Mouse (Mus musculus) heart, embryonic 15.5 days (tissue): ENCODE data around the gene Sap30bp. TPM values are rescaled to one million over a fixed set of nuclear protein-coding genes. Genes with fewer than 3 reads are reported as not detected.

Source experiments
- ATAC-seq: fragments of 200-750 bp; cut with Nextera tagmentation; replicated peaks from 2 replicates; pipeline ENCODE4 v1.8.0; 2017; ENCODE audit warnings: low read depth, moderate TSS enrichment; ENCODE audit not compliant: insufficient number of reproducible peaks, insufficient read depth, low FRiP score
- H3K27ac ChIP-seq: fragments of 300-500 bp; sonication (generic); 2 replicates; pipeline ENCODE4 v1.5.1; 2015; ENCODE audit warnings: mild to moderate bottlenecking, inconsistent platforms
- H3K27me3 ChIP-seq: fragments of 300-500 bp; sonication (generic); 2 replicates; pipeline ENCODE4 v1.6.1; 2015; ENCODE audit warnings: inconsistent platforms
- H3K36me3 ChIP-seq: fragments of 300-500 bp; sonication (generic); 2 replicates; pipeline ENCODE4 v1.6.1; 2015; ENCODE audit warnings: mild to moderate bottlenecking, inconsistent platforms
- H3K4me1 ChIP-seq: fragments of 300-500 bp; sonication (generic); replicated peaks from 2 replicates; pipeline ENCODE4 v1.6.1; 2015; ENCODE audit warnings: inconsistent platforms
- H3K4me2 ChIP-seq: fragments of 300-500 bp; sonication (generic); 2 replicates; pipeline ENCODE4 v1.6.1; 2015; ENCODE audit warnings: inconsistent platforms, mild to moderate bottlenecking, moderate library complexity
- H3K4me3 ChIP-seq: fragments of 300-500 bp; sonication (generic); 2 replicates; pipeline ENCODE4 v1.5.1; 2015; ENCODE audit warnings: mild to moderate bottlenecking, inconsistent platforms
- H3K9ac ChIP-seq: fragments of 300-500 bp; sonication (generic); 2 replicates; pipeline ENCODE4 v1.6.1; 2015; ENCODE audit warnings: mild to moderate bottlenecking, inconsistent platforms
- H3K9me3 ChIP-seq: fragments of 300-500 bp; sonication (generic); replicated peaks from 2 replicates; pipeline ENCODE4 v1.6.1; 2016; ENCODE audit warnings: inconsistent platforms
- WGBS: fragments of 180-500 bp; shearing (Covaris S2); methylation state at CpG from one replicate; pipeline ENCODE4 v1.1.7; 2015; ENCODE audit warnings: mixed read lengths; 5-methylcytosine and 5-hydroxymethylcytosine counted together
- polyA plus RNA-seq: library from polyadenylated mRNA; unstranded; fragments of >200 nt; fragmentation: Nextera tagmentation; extraction: Ambion mirVana; gene quantifications from 2 replicates; pipeline ENCODE4 v1.2.1, GENCODE M21; 2015

The Sap30bp gene
- polyA plus RNA-seq, 1 experiment from 2014 or later, result 21.4 TPM

DNA sequence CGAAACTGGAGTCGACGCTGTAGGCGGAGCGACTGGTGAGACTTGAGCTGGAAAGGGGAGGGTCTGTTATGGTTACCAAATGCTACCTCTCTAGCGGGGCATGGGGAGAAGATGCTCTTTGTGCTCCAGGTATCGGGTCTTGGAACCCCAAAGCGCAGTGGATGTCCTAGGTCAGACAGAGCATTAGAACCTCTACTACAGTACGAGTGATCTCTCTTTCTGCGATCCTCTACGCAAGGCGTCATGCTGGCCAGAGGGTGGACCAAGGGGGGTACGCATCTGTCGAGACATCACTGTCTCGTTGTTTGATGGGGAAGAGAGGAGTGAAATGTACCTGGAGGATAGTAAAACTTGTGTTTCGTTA, 647 bp downstream of the Sap30bp start:
- H3K36me3 ChIP-seq, result peaks cover 29% of the 10 kb centered on the region
- H3K27me3 ChIP-seq, result no peaks in the 10 kb centered on the region
- no peaks in the 10 kb centered on the region for H3K9me3 ChIP-seq
- H3K4me3 ChIP-seq, result peak overlapping the region; percentile 90
- WGBS, result under 1% methylated on average over 16 of the region's 16 CpGs
- peak overlapping the region; percentile 43; the same call in 1 of the 2 replicates for H3K27ac ChIP-seq
- peak; percentile 25 for ATAC-seq
- H3K4me1 ChIP-seq, result peaks cover 19% of the 10 kb centered on the region
- peak overlapping the region; percentile 72 for H3K9ac ChIP-seq
- peak overlapping the region; percentile 86 for H3K4me2 ChIP-seq

DNA sequence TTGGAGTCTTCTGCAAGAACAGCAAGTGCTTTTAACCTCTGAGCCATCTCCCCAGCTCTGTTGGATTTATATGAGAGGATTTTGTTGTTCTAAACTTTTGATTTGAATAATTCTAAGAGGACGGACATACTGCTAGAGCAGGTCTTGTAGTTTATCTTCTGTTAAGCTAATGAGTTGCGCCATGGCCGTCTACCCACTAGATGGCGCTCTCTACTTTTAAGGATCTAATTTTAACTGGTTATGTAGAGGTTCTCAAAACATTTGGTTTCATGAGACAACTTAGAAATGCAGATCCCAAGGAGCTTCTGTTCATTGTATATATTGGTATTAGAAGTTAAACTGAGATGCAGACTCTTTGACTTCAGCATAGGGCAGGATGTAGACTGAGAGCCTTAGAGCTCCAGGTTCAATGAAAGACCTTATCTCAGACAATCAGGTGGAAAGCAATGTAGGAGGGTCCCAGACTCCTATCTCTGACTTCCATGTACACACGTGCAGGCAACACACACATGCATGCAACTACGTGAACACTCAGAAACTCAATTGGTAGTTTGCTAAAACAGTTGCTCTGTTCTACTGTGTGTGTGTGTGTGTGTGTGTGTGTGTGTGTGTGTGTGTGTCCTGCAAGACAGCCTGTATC, 6.7 kb downstream of the Sap30bp start:
- no peak overlapping the region for H3K4me2 ChIP-seq
- no peak overlapping the region for H3K4me3 ChIP-seq
- peaks cover 64% of the 10 kb centered on the region for H3K36me3 ChIP-seq
- H3K27me3 ChIP-seq, result no peaks in the 10 kb centered on the region
- no peaks in the 10 kb centered on the region for H3K9me3 ChIP-seq
- WGBS, result 33% methylated on average over 6 of the region's 6 CpGs
- ATAC-seq, result no peak
- H3K4me1 ChIP-seq, result peaks cover 2% of the 10 kb centered on the region
- H3K27ac ChIP-seq, result no peak overlapping the region
- no peak overlapping the region for H3K9ac ChIP-seq

DNA sequence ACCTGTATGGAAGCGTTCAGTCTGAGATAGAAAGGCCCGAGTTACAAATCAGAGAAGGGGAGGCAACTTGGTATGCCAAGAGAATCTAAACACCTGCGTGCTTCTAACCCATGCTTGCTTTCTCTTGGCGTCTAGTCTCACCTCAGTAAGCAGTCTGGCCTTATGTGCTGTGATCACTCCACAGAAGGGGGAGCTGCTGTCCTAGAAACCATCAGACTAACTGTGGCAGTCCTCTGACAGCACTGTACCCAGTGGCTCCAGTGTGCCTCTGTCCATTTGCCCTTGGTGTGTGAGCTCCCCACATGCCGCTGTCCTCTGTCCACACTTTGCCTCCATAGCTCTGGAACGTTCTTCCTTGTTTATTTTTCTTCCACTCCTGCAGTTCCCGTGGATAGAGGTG, 8.9 kb downstream of the Sap30bp start:
- Histone ChIP-seq H3K4me2 (no peak overlapping the region), H3K4me3 (no peak overlapping the region), H3K27me3 (no peaks in the 10 kb centered on the region), H3K36me3 (peaks cover 61% of the 10 kb centered on the region), H3K9ac (no peak overlapping the region), H3K9me3 (no peaks in the 10 kb centered on the region), H3K4me1 (no peaks in the 10 kb centered on the region), H3K27ac (no peak overlapping the region)
- ATAC-seq, result no peak
- WGBS, result 80% methylated on average over 7 of the region's 7 CpGs

DNA sequence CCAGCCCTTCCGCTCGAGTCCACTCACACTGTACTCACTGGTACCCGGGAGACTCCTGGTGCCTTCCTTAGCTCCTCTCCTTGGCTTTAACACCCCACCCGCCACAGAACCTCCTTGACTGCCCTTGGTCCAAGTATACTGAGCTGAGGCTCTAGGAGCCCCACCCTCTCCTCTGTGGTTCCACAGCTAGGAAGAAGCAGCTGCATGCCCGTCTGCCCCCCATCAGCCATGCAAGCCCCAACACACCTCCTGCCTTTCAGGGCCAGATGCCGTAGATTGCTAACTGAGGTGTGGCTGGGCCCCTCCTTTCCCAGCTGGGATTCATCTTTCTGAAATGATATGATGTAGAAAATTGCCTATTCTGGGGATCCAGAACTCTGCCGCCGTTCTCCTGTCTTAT, 12.2 kb downstream of the Sap30bp start:
- 87% methylated on average over 8 of the region's 8 CpGs for WGBS

DNA sequence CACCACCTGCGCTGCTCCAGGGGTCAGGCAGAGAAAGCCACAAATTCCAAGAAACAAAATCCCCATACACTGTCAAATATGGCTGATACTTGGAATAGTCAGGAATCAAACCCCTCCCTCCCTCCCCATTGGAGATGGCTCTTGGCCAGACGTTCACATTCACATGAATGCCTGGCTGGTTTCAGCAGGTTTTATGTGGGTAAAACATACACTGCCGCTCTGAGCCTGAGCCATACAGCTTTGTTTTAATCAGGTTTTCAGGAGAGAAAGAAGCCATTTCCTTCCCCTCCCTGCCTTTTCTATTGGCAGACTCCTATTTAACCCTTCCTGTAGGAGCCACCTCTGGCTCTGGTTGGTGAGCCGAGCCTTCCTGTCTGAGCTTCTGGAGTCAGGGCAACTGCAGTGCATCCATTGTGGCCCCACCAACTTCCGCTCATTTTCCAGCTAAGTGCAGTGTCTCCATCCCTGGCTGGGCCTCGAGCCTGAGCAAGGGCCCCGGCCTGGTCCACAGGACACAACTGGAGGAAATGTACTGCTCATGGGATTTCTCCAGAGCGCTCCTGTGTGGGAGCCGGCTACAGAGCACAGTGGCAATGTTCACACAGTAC, 13.2 kb downstream of the Sap30bp start:
- Histone ChIP-seq H3K36me3 (peaks cover 44% of the 10 kb centered on the region), H3K9me3 (no peaks in the 10 kb centered on the region), H3K4me1 (0 out of 2 replicates have a peak, but pooled peaks cover 5% of the 10 kb centered on the region), H3K4me2 (no peak overlapping the region), H3K9ac (no peak overlapping the region), H3K27ac (peak overlapping the region; percentile 52), H3K27me3 (no peaks in the 10 kb centered on the region), H3K4me3 (no peak overlapping the region)
- ATAC-seq, result 0 out of 2 replicates have a peak, but pooled peaks have one; percentile 36
- WGBS, result 79% methylated on average over 9 of the region's 9 CpGs

More for the DNA sequence above, 12.2 kb downstream of the Sap30bp start:
- no peaks in the 10 kb centered on the region for H3K9me3 ChIP-seq
- H3K4me3 ChIP-seq, result no peak overlapping the region
- H3K4me2 ChIP-seq, result no peak overlapping the region
- H3K9ac ChIP-seq, result no peak overlapping the region
- 0 out of 2 replicates have a peak, but pooled peaks cover 5% of the 10 kb centered on the region for H3K4me1 ChIP-seq
- peaks cover 43% of the 10 kb centered on the region for H3K36me3 ChIP-seq
- ATAC-seq, result no peak
- no peaks in the 10 kb centered on the region for H3K27me3 ChIP-seq
- no peak overlapping the region for H3K27ac ChIP-seq

DNA sequence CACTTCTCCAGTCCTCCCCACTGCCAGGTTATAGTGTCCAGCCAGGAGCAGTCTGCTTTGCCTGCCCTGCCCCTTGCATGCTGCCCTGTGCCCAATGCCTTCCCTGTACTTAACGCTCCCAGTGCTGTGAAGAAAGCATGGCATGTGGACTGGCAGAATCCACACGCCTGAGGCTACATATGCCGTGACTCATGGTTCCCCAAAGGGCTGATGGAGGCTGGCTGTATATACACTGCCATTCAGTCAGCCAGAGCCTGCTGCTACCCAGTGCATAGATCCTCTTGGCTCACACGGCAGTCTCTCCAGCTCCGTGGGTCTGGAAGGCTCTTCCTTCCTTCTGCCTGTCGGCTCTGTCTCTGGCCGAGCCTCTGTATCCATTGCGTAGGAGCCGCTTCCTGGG, 15.2 kb downstream of the Sap30bp start:
- Histone ChIP-seq H3K27me3 (no peaks in the 10 kb centered on the region), H3K9me3 (no peaks in the 10 kb centered on the region), H3K9ac (no peak overlapping the region), H3K36me3 (peaks cover 43% of the 10 kb centered on the region), H3K4me2 (no peak overlapping the region), H3K4me3 (no peak overlapping the region), H3K27ac (no peak overlapping the region), H3K4me1 (0 out of 2 replicates have a peak, but pooled peaks cover 11% of the 10 kb centered on the region)
- WGBS, result 86% methylated on average over 9 of the region's 9 CpGs
- no peak for ATAC-seq

DNA sequence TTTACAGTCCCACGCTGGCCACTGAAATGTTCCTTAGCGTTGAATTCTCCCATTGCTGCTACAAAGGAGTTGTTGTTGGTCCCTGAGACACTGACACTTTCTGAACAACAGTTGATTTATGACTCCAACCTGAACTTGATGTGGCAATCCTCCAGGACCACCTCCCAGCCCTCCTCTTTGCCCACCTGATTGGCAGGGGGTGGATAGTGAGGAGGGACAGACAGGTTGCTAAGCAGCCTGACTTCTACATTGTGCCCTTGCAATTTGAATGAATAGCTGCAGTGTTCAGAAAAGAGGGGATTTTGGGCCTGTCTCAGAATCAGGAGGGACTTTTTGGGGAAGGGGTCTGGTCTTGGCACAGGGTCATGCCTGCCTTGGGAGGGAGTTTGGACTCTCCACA, 17.6 kb downstream of the Sap30bp start:
- Histone ChIP-seq H3K36me3 (peaks cover 58% of the 10 kb centered on the region), H3K4me2 (no peak overlapping the region), H3K4me3 (no peak overlapping the region), H3K9me3 (no peaks in the 10 kb centered on the region), H3K27ac (no peak overlapping the region), H3K9ac (no peak overlapping the region), H3K27me3 (no peaks in the 10 kb centered on the region), H3K4me1 (0 out of 2 replicates have a peak, but pooled peaks cover 17% of the 10 kb centered on the region)
- ATAC-seq, result no peak
- 82% methylated on average over 2 of the region's 2 CpGs for WGBS

DNA sequence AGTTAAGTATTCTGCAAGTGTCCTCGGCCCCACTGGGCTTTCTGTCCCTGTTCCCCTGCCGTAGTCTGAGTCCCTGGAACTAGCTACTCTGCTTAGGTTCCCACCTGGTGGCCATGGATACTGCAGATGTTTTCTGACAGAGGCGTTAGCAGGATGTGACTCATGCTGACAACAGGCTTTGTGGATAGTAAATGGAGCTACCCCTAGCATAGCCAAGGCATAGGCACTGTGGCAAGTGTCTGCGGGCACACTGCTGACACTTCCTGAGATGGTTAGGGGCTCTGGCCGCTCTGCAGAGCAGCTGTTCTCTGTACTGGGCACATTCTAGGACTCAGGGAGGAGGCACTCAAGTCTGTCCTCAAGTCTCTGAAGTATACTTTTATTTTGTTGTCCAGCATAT, 21.6 kb downstream of the Sap30bp start:
- Histone ChIP-seq H3K9ac (no peak overlapping the region), H3K4me1 (0 out of 2 replicates have a peak, but pooled peaks cover 15% of the 10 kb centered on the region), H3K36me3 (peaks cover 52% of the 10 kb centered on the region), H3K4me3 (no peak overlapping the region), H3K27ac (no peak overlapping the region), H3K27me3 (no peaks in the 10 kb centered on the region), H3K4me2 (no peak overlapping the region), H3K9me3 (no peaks in the 10 kb centered on the region)
- ATAC-seq, result no peak
- WGBS, result 69% methylated on average over 5 of the region's 5 CpGs

DNA sequence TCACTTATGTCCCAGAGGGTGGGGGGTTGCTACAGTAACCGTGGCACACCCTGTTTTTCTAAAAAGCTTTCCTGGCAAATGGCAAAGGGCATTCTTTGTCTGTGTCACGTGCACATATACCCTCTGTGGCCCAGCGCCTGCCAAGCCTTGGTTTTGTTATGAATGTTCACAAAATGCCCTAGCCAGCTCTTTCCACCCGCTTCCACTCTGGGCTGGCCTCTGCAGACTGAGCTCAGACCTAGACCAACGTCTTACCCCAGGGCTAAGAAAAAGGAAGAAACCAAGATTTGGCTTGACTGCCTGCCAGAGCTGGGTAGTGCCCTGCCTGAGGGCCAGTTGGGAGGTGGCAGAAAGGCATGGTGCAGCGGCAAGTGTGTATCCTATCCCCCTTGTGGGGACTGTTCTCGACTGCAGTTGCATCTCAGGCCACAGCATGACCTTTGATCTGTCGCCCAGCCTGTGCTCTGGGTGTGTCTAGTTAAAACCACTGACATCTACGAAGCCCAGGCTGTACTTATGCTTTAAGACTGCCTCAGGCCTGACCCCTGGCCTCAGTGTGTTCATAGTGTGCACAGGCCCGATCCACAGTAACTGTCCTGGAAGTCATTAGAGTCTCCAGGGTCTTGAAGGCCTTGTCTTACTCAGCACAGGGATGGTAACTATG, 22.2 kb downstream of the Sap30bp start:
- Histone ChIP-seq H3K4me2 (no peak overlapping the region), H3K36me3 (peaks cover 56% of the 10 kb centered on the region), H3K27me3 (no peaks in the 10 kb centered on the region), H3K4me3 (no peak overlapping the region), H3K9ac (no peak overlapping the region), H3K27ac (0 out of 2 replicates have a peak overlapping the region, but pooled peaks have one; percentile 22), H3K9me3 (no peaks in the 10 kb centered on the region), H3K4me1 (0 out of 2 replicates have a peak, but pooled peaks cover 12% of the 10 kb centered on the region)
- no peak for ATAC-seq
- 67% methylated on average over 10 of the region's 10 CpGs for WGBS

DNA sequence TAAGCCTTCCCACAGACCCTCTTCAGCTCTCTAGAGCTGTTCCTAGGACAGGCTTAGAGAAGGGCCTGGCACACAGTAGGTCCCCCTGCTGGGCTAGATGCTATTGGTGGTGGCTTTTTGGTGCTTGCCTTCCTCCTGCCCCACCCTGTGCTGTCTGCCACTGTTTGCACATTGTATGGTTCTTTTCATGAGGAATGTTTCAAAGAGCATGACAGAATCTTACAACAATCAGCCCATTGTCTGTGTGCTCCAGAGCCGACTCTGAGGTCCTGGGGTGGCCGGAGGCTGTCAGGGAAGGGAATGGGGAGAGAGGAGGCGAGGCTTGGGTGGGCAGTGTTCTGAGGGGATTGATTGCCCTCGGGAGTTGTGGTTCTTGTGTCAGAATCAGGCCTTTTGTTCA, 23.4 kb downstream of the Sap30bp start:
- Histone ChIP-seq H3K9me3 (no peaks in the 10 kb centered on the region), H3K4me3 (no peak overlapping the region), H3K27ac (peak overlapping the region; percentile 16; the same call in 1 of the 2 replicates), H3K9ac (no peak overlapping the region), H3K36me3 (peaks cover 57% of the 10 kb centered on the region), H3K4me1 (0 out of 2 replicates have a peak, but pooled peaks cover 12% of the 10 kb centered on the region), H3K27me3 (no peaks in the 10 kb centered on the region), H3K4me2 (no peak overlapping the region)
- ATAC-seq, result no peak
- WGBS, result 65% methylated on average over 4 of the region's 4 CpGs

DNA sequence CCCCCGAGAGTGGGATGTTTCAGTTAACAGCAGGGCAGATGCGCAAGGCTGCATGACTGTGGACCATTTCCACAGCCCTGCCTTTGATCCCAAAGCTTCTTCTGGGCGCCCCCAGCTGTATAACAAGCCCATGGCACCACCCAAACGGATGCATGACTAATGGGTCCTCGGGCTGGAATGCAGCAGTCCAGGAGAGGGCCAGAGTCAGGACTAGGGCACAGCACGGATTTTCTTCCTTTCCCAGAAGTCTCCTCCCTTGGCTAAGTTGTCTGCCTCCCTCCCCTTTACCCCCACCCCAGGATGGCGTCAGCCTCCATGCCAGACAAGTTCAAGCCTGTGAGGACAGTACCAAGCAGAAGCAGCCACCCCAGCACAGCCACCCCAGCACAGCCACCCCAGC, 24.9 kb downstream of the Sap30bp start:
- 0 out of 2 replicates have a peak overlapping the region, but pooled peaks have one; percentile 16 for H3K27ac ChIP-seq
- 67% methylated on average over 7 of the region's 7 CpGs for WGBS
- peaks cover 64% of the 10 kb centered on the region for H3K36me3 ChIP-seq
- H3K4me3 ChIP-seq, result no peak overlapping the region
- no peak overlapping the region for H3K4me2 ChIP-seq
- no peaks in the 10 kb centered on the region for H3K9me3 ChIP-seq
- H3K4me1 ChIP-seq, result 0 out of 2 replicates have a peak, but pooled peaks cover 6% of the 10 kb centered on the region
- H3K9ac ChIP-seq, result no peak overlapping the region
- ATAC-seq, result no peak
- no peaks in the 10 kb centered on the region for H3K27me3 ChIP-seq
